Mouse (Mus musculus) gastrocnemius, postnatal 25 days (tissue): ENCODE measurements around the gene Drd2. TPM values are rescaled to one million over a fixed set of nuclear protein-coding genes. Genes with fewer than 3 reads are reported as not detected.

ENCODE experiments used
- DNase-seq: peaks from one replicate; pipeline ENCODE4 v3.0.0; 2022
- long read RNA-seq, 2 experiments: library from polyadenylated mRNA; stranded (forward); transcript quantifications; one replicate each; pipeline ENCODE4 v2.0.0; 2021
- total RNA-seq, 2 experiments: library from RNA; stranded (reverse); gene quantifications; 1 replicate in 1 of 2; 2 replicates in 1 of 2; pipeline ENCODE4 v1.2.3; 2021

Drd2 gene
- total RNA-seq: not detected
- long read RNA-seq, experiment 1: 0 reads
- long read RNA-seq, experiment 2: 0 reads

- no peak for DNase-seq
These were observed at the start of gene Drd2 for GRCm38 (mm10) chr9:49340136-49341043. Gene Drd2, plus strand, starts transcription at chr9:49340627.

GRCm38 (mm10) chr9:49295101-49295500 lies 45.3 kb upstream of the Drd2 start:
- no peak for DNase-seq

- no peak for DNase-seq
These were observed 32.9 kb upstream of the Drd2 start for GRCm38 (mm10) chr9:49307576-49307975.

GRCm38 (mm10) chr9:49310821-49311220 lies 29.6 kb upstream of the Drd2 start:
- DNase-seq: no peak

- no peak for DNase-seq
These were observed 21.8 kb upstream of the Drd2 start for GRCm38 (mm10) chr9:49318638-49319037.

GRCm38 (mm10) chr9:49341044-49341365 lies 578 bp downstream of the Drd2 start:
- DNase-seq: no peak

GRCm38 (mm10) chr9:49365763-49366162 lies 25.3 kb downstream of the Drd2 start:
- no peak for DNase-seq

- DNase-seq: no peak
These were observed 33.5 kb downstream of the Drd2 start for GRCm38 (mm10) chr9:49373946-49374345.

- no peak for DNase-seq
These were observed 39.5 kb downstream of the Drd2 start for GRCm38 (mm10) chr9:49379962-49380361.

- DNase-seq: no peak
These were observed 43.6 kb downstream of the Drd2 start for GRCm38 (mm10) chr9:49384041-49384440.

GRCm38 (mm10) chr9:49384855-49385254 lies 44.4 kb downstream of the Drd2 start:
- no peak for DNase-seq

- DNase-seq: no peak
These were observed 44.9 kb downstream of the Drd2 start for GRCm38 (mm10) chr9:49385301-49385700.

- DNase-seq: no peak
These were observed 45.7 kb downstream of the Drd2 start for GRCm38 (mm10) chr9:49386119-49386518.

- DNase-seq: no peak
These were observed 51.8 kb downstream of the Drd2 start for GRCm38 (mm10) chr9:49392242-49392641.

GRCm38 (mm10) chr9:49396006-49396405 lies 55.6 kb downstream of the Drd2 start:
- no peak for DNase-seq

- DNase-seq: no peak
These were observed 63.3 kb downstream of the Drd2 start for GRCm38 (mm10) chr9:49403711-49404110.

- no peak for DNase-seq
These were observed 66.6 kb downstream of the Drd2 start for GRCm38 (mm10) chr9:49407028-49407427.

- DNase-seq: no peak
These were observed 70.2 kb downstream of the Drd2 start for GRCm38 (mm10) chr9:49410621-49411020.

- no peak for DNase-seq
These were observed 83.4 kb downstream of the Drd2 start for GRCm38 (mm10) chr9:49423866-49424265.

- DNase-seq: no peak
These were observed 85.2 kb downstream of the Drd2 start for GRCm38 (mm10) chr9:49425585-49425984.

GRCm38 (mm10) chr9:49426921-49427320 lies 86.5 kb downstream of the Drd2 start, which contains the start of gene Ankk1:
Gene Ankk1, minus strand, starts transcription at chr9:49427021.
- DNase-seq: no peak

- no peak for DNase-seq
These were observed 87.1 kb downstream of the Drd2 start for GRCm38 (mm10) chr9:49427478-49427877.

GRCm38 (mm10) chr9:49442621-49443020 lies 102.2 kb downstream of the Drd2 start:
- no peak for DNase-seq

GRCm38 (mm10) chr9:49450491-49450890 lies 110.1 kb downstream of the Drd2 start:
- DNase-seq: no peak
